In the genomic region with DNA sequence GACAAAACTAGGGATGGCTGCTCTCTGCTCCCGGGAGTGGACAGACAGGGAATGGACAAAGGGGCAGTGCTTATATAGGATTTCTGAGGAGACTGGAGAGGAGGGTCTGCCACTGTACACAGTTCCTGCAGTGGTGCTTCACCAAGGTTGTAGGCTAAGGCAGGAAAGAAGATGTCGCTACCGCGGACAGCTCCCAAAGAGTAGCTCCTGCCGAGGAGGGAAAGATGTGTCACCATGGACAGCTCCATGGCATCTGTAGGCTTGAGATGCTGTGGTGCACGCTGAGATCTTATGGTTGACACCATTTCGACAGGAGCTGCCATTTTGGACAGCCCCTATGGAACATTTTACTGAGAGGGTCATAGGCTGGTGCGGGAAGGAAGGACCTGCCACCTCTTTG, we compare ENCODE assay signal across 8 mouse cellular contexts. TPM values are rescaled to one million over a fixed set of nuclear protein-coding genes. Genes with fewer than 3 reads are reported as not detected.
A peak's percentile ranks its signal among the peaks of the same experiment; 100 is the strongest.
DNase-seq lines count a peak whose midpoint lies in the region; TF ChIP-seq lines count a peak whose summit lies in the region.

No protein-coding gene starts in this region.

- H3K4me1 ChIP-seq in kidney, adult 2 months (ENCODE audit: control insufficient read depth, insufficient read depth, low read length): no peaks in the 10 kb centered on the region

- WGBS in kidney, adult 2 months: 24% methylated on average over 8 of the region's 8 CpGs

- peak; percentile 21 to 53 for DNase-seq in gastrocnemius, postnatal 4 days (ENCODE audit: low spot score in 2 of 2)
- no peak for DNase-seq in gastrocnemius, adult 8-10 months (ENCODE audit: low spot score in 2 of 2)
- peak; percentile 16 for DNase-seq in CD4-positive helper T cell, adult 2 months (ENCODE audit: low read depth, low spot score)
- peak; percentile 69 for DNase-seq in c-Kit-positive CD71-negative TER-119-negative erythroid progenitor cells, embryonic 14.5 days (ENCODE audit: low read depth)
- peak; percentile 41 for DNase-seq in kidney, adult 2 months
- DNase-seq in lung, postnatal 4 days: peak; percentile 36 to 62
- DNase-seq in cerebellum, adult 11 months: no peak
- DNase-seq in right cerebral cortex, adult 18-20 months: no peak

- no peaks in the 10 kb centered on the region for H3K27me3 ChIP-seq in kidney, adult 2 months (replicated peaks; ENCODE audit: control insufficient read depth, insufficient read depth, low read length)

- TF ChIP-seq CTCF in kidney, adult 2 months (conservative IDR thresholded peaks at IDR 0.05; ENCODE audit: insufficient read depth, insufficient read length, low read depth, low read length): no peak

- TF ChIP-seq POLR2A in kidney, adult 2 months (IDR thresholded peaks at IDR 0.05; ENCODE audit: low read depth, low read length): no peak

- no peak overlapping the region for H3K4me3 ChIP-seq in kidney, adult 2 months (ENCODE audit: insufficient read depth, low read depth, low read length)

- H3K27ac ChIP-seq in kidney, adult 2 months (ENCODE audit: insufficient read depth, low read depth, low read length): no peak overlapping the region

- H3K36me3 ChIP-seq in kidney, adult 2 months (ENCODE audit: control insufficient read depth, insufficient read depth, low read length): no peaks in the 10 kb centered on the region

RNA-seq across cellular contexts. Expression of gene Naip2, which starts 8.6 kb away (rescaled TPM):
- under 1 TPM; 0.29 to 0.65 TPM for total RNA-seq in gastrocnemius, postnatal 4 days (2021)
- under 1 TPM; 0.10 to 0.34 (median 0.14) TPM for total RNA-seq in gastrocnemius, adult 8-10 months (2022)
- 1.0 TPM in 2 replicates for polyA plus RNA-seq in kidney, adult 2 months (2012; rRNA removed)

RNA-seq across cellular contexts. Expression of gene Naip5, which starts 35.6 kb away (rescaled TPM):
- total RNA-seq in gastrocnemius, postnatal 4 days (2021): under 1 TPM; 0.27 to 0.36 TPM
- total RNA-seq in gastrocnemius, adult 8-10 months (2022): under 1 TPM in 2 of 4 experiments, not detected in 2; 0.07 to 0.08 TPM
- 0.42 and 0.84 TPM in 2 replicates for polyA plus RNA-seq in kidney, adult 2 months (2012; rRNA removed)

Comparison
In these comparisons a context has a peak if more than half of its experiments do, and no peak if none do; other contexts are left out.
1. DNase-seq: peak in gastrocnemius, postnatal 4 days (2 of 2), CD4-positive helper T cell, adult 2 months (single experiment), c-Kit-positive CD71-negative TER-119-negative erythroid progenitor cells, embryonic 14.5 days (single experiment), kidney, adult 2 months (single experiment) and lung, postnatal 4 days (2 of 2); none in gastrocnemius, adult 8-10 months (0 of 2), cerebellum, adult 11 months (single experiment) and right cerebral cortex, adult 18-20 months (single experiment).